Mouse (Mus musculus): ENCODE measurements around the gene Cwc25.
A peak's percentile ranks its signal among the peaks of the same experiment; 100 is the strongest.
"Not testable (repeated sequence)": the region's sequence is repeated elsewhere in the genome, so short reads cannot be mapped to it uniquely, and the experiment has no call there.

Cwc25 gene

DNA sequence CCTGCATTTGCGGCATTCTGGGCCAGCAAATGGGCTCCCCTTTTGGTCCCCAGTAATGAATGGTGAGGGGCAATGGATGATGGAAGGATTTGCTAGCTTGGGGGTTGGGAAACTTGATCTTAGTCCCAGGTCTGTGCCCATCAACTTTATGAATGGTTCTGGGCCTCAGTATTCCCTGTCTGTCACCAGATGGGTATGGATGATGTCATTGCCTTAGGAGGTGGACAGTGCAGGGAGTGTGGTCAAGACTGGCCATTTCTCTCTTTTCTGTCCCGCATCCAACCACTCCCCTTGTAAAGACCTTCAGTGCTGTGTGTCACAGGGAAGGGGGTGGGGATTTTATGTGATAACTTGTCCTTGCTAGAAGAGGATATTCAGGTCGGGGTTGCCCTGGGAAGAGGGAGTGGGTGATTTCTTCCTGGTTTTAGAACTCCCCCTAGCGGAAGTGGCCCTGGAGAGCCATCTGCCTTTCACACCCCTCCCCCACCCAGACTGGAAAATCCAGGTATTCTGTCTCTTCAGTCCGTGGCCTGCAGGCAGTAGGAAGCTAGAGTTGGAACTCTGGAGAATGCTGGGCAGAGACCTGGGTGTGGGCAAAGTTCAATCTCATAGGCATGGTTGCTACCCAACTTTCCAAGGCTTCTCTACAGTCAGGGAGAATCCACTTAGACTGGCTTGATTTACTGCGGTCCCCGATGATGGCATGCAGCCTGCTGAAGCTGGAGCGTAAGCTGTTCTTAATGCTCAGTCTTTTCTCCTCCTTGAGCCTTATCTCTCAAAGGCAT, 35.2 kb upstream of the Cwc25 start:
- no peak for DNase-seq (ENCODE audit: low read depth, low spot score)

DNA sequence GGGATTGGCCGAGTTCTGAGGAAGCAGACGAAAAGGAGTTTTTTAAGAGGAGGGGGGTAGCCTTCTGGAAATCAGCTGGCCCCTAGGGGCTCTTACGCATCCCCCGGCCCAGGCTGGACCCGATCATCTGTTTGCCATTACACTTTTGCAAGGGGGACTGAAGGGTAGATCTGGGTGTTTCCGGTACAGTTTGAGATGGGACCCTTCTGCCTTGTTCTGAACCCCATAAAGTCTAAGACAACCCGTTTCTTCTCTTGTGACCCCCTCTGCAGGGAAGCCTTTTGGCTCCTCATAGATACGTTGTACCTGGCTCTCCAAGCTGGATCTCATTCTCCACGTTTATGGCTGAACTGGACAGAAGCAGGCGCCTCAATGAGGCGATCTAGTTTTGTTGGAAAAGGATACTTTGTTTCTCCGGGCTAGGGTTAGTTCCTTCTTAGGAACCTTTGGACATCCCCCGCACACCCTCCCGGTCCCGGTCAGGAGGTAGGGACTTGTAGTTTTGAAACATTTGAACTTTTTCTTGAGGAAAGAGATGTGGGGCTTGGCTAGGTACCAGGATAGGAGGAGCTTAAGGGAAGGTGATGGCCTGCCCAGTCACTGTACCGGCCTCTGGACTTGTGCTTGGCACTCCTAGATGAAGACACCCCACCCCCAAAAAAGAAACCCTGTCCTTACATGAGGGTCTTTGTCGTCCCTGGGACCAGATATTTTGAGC, 34.5 kb upstream of the Cwc25 start:
- DNase-seq (ENCODE audit: low read depth, low spot score): no peak

- no peak for DNase-seq (ENCODE audit: low read depth, low spot score)
Observed at GRCm38 (mm10) chr11:97799994-97800690, 33.8 kb upstream of the Cwc25 start.

DNA sequence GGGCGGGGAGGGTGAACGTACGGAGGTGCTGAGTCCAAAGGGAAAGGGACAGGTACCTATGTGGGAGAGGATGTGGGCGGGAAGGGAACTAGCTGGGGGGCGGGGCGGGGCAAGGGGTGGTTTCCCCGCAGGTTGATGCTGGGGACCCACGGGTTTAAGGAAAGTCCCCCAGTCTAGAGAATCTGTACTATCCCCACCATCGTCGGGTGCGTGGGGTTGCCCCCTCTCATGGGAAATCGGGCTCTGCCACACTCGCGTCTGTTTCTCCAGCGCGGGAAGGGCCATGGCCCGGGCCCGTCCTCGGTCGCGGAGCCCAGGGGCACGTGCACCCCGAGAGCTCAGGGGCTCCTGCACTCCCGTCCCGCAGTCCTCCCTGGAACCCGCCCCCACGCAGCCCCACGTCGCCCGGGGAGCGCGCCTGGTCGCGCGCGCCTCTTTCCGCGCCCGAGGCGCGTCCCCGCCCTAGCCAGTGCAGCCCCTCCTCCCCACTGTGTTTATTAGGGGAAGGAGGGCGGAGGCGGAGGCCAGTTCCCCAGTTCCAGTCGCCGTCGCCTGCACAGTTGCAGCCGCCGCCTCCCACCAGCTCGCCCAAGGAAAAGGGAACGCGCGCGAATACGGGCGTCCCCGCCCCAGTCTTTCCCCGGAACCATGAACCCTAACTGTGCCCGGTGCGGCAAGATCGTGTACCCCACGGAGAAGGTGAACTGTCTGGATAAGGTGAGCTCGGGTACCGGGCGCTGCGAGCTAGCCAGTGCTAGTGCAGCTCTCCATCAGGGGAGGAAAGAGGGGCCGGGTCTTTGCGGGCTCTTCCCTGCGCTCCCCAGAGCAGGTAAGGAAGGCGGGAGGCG, 33.0 kb upstream of the Cwc25 start:
- peak; percentile 65 for DNase-seq (ENCODE audit: low read depth, low spot score)

- DNase-seq (ENCODE audit: low read depth, low spot score): peak; percentile 78
Observed at GRCm38 (mm10) chr11:97798782-97799145, 32.4 kb upstream of the Cwc25 start, which contains the start of gene Lasp1. Lasp1 (plus strand) TSS chr11:97799000.

- no peak for DNase-seq (ENCODE audit: low read depth, low spot score)
Observed at GRCm38 (mm10) chr11:97798083-97798435, 31.7 kb upstream of the Cwc25 start.

DNA sequence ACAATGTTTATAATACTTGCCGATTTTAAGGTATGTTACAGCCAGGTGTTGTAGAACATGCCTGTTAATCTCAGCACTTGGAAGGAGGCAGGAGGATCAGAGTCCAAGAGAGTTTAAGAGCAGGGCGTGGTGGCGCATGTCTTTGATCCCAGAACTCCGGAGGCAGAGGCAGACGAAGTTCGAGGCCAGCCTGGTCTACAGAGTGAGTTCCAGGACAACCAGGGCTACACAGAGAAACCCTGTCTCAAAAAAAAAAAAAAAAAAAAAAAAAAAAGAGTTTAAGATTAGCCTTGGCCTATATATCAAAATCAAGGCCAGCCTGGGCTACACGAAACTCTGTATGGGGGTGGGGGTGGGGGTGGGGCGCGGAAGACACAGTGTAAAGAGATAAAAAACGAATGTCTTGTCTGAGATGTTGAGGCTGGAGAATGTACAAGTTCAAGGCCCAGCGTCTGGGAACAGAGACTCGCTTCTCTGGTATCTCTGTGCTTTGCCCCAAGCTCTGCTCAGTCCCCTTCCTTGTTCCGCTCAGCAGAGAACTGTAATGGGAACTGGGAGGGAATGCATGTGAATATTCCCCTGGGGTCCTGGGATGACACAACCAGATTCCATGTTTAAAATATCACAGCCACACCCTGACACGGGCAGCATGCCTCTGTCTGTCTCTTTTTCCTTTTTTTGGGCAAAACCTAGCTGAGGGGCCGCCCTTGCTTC, 31.2 kb upstream of the Cwc25 start:
- DNase-seq (ENCODE audit: low read depth, low spot score): no peak

DNA sequence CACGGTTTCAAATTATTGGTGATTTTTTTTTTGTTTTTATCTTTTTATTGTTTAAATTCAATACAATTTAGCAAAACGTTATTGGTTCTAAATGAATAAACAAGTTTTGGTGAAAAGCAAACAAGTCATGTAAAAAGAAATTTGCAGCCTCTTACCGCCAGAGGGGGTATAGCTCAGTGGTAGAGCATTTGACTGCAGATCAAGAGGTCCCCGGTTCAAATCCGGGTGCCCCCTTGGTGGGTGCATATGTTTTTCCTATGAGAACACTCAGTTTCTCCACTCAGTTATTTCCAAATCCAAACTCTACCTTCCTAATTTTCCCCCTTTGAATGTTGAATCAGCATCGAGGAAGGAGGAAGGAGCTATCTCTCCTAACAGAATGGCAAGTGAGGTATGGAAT, 30.6 kb upstream of the Cwc25 start:
- no peak for DNase-seq (ENCODE audit: low read depth, low spot score)

GRCm38 (mm10) chr11:97793165-97793564, 26.8 kb upstream of the Cwc25 start:
- DNase-seq (ENCODE audit: low read depth, low spot score): no peak

DNA sequence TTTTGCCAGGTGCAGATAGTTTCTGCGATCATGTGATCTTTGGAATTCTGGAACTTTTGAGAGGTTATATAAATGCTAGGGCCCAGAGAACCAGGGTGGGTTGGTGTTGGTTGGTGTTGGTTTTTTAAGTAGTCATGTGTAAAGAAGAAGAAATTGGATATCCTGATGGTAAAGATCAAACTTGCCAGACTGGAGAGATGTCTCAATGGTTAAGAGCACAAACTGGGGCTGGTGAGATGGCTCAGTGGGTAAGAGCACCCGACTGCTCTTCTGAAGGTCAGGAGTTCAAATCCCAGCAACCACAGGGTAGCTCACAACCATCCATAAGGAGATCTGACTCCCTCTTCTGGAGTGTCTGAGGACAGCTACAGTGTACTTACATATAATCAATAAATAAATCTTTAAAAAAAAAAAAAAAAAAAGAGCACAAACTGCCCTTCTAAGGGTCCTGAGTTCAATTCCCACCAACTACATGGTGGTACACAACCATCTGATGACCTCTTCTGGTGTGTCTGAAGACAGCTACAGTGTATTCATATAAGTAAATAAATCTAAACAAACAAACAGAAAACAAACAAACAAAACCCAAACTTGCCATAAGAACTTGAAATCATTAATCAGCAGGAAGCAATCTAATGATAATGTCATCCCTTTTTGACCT, 24.6 kb upstream of the Cwc25 start:
- not testable (repeated sequence) for DNase-seq (ENCODE audit: low read depth, low spot score)

DNA sequence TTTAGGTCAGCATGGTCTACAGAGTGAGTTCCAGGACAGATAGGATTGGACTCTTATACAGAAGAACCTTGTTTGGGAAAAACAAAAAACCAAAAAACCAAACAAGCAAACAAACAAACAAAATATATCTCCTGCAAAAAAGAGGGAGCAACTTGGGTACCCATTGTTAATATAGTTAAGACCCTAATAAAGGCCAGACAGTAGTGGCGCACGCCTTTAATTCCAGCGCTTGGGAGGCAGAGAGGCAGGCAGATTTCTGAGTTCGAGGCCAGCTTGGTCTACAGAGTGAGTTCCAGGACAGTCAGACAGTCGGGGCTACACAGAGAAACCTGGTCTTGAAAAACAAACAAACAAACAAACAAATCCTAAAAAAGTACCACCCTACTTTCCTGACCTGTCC, 23.4 kb upstream of the Cwc25 start:
- DNase-seq (ENCODE audit: low read depth, low spot score): no peak

DNA sequence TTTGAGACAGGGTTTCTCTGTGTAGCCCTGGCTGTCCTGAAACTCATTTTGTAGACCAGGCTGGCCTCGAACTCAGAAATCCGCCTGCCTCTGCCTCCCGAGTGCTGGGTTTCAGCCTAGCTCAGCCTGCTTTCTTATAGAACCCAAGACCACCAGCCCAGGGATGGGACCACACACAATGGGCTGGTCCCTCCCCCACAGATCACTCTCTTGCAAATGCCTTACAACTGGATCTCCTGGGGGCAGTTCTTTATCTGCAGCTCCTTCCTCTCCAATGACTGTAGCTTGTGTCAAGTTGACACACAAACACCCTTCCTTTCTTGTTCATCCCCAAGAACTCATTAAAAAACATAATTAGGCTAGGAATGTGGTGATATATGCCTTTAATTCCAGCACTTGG, 21.6 kb upstream of the Cwc25 start:
- DNase-seq (ENCODE audit: low read depth, low spot score): no peak

- no peak for DNase-seq (ENCODE audit: low read depth, low spot score)
Observed at GRCm38 (mm10) chr11:97782564-97782895, 16.2 kb upstream of the Cwc25 start.

GRCm38 (mm10) chr11:97781832-97782563, 15.6 kb upstream of the Cwc25 start, which contains the start of gene Rpl23:
Rpl23 (minus strand) TSS chr11:97782437.
- peak; percentile 99 for DNase-seq (ENCODE audit: low read depth, low spot score)

- no peak for DNase-seq (ENCODE audit: low read depth, low spot score)
Observed at GRCm38 (mm10) chr11:97781478-97781831, 15.1 kb upstream of the Cwc25 start.

GRCm38 (mm10) chr11:97779968-97780701, 13.8 kb upstream of the Cwc25 start:
- no peak for DNase-seq (ENCODE audit: low read depth, low spot score)

DNA sequence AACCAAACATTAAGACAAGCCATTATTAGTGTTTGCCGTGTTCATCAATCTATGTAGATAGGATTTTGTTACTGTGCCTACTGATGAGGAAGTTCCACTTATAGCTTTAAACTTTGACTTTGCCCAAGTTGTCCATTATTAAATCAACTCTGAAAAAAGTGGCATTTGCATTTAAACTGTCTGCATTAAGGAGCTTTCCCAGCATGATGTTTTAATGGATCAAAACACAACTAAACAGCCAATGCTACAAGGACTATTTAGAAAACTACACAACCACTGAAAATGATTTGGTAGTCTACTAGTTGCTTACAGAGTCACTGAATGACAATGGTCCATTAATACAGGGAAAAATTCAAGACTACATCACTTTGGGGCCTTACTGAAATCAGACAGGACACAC, 12.6 kb upstream of the Cwc25 start:
- DNase-seq (ENCODE audit: low read depth, low spot score): no peak

GRCm38 (mm10) chr11:97777129-97777529, 10.8 kb upstream of the Cwc25 start:
- no peak for DNase-seq (ENCODE audit: low read depth, low spot score)

DNA sequence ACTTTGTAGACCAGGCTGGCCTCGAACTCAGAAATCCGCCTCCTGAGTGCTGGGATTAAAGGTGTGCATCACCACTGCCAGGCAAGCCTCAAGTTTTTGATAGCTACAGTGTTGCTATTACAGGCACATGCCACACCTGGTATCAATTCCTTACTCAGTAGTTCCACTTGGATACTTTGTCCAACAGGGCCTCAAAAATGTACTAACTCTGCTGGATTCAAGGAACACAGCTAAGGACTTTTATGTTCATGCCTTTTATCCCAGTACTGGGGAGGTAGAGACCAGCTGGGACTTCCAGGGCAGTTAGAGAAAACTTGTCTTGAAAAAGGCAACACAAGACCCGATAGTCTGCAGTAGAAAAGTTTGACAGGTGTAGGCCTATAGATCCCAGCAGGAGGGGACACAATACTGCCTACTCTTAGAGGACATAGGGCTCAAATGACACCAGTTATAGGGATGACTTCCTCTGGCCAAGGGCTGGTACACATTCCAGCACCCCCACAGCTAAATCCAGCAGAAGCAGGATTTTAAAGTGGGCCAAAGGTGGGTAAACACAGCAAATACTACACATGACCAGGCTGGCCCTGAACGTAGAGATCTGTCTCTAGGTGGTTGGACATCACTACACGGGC, 10.3 kb upstream of the Cwc25 start:
- DNase-seq (ENCODE audit: low read depth, low spot score): no peak

All from embryo, embryonic 11.5 days (tissue).